Mouse (Mus musculus): ENCODE results near the gene Pole. TPM values are rescaled to one million over a fixed set of nuclear protein-coding genes. Genes with fewer than 3 reads are reported as not detected.
A peak's percentile ranks its signal among the peaks of the same experiment; 100 is the strongest.

Pole gene
- polyA plus RNA-seq, 1 experiment from 2014 or later: 46.1 TPM

DNA sequence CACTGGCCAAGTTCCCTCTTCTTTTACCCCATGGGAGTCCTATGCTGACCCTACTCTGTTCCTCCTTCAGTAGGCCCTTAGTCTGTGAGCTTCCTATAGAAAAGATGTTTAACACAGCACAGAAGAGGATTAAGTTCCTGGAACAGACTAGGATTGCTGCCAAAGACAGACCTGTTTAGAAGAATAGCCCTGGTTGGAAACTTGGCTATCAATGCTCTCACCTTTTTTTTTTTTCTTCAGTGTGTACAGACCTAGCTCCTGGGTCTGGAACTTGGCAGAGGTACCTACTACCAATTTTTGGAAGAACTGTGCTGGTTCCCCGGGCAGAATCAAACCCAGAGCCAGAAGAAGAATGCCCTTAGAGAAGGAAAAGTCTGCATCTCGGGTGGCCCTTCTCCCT lies 9.7 kb upstream of the Pole start:
- ATAC-seq (replicated peaks; ENCODE audit: insufficient number of reproducible peaks, low FRiP score, low TSS enrichment, low read depth): no peak
- Histone ChIP-seq H3K9ac (replicated peaks; ENCODE audit: low read length) (no peak overlapping the region), H3K4me2 (ENCODE audit: low read depth, low read length) (no peak overlapping the region), H3K27ac (replicated peaks; ENCODE audit: low read depth, low read length) (no peak overlapping the region), H3K4me1 (ENCODE audit: control insufficient read depth, insufficient read depth, low read length) (no peaks in the 10 kb centered on the region), H3K9me3 (replicated peaks; ENCODE audit: control insufficient read depth, low read length) (no peaks in the 10 kb centered on the region), H3K36me3 (replicated peaks; ENCODE audit: control insufficient read depth, insufficient read depth, low read depth, low read length) (no peaks in the 10 kb centered on the region), H3K4me3 (ENCODE audit: low read depth, low read length) (no peak overlapping the region), H3K27me3 (ENCODE audit: control insufficient read depth, insufficient read depth, low read length) (no peaks in the 10 kb centered on the region)
- DNase-seq (ENCODE audit: low spot score): no peak
- WGBS: 74% methylated on average over 2 of the region's 2 CpGs

- 100% methylated on average over 1 of the region's 1 CpGs for WGBS
- H3K4me2 ChIP-seq (ENCODE audit: low read depth, low read length): no peak overlapping the region
- H3K27me3 ChIP-seq (ENCODE audit: control insufficient read depth, insufficient read depth, low read length): no peaks in the 10 kb centered on the region
- DNase-seq (ENCODE audit: low spot score) (no peak), ATAC-seq (replicated peaks; ENCODE audit: insufficient number of reproducible peaks, low FRiP score, low TSS enrichment, low read depth) (peak; percentile 56)
- no peaks in the 10 kb centered on the region for H3K9me3 ChIP-seq (replicated peaks; ENCODE audit: control insufficient read depth, low read length)
- H3K27ac ChIP-seq (replicated peaks; ENCODE audit: low read depth, low read length): no peak overlapping the region
- H3K9ac ChIP-seq (replicated peaks; ENCODE audit: low read length): no peak overlapping the region
- no peaks in the 10 kb centered on the region for H3K36me3 ChIP-seq (replicated peaks; ENCODE audit: control insufficient read depth, insufficient read depth, low read depth, low read length)
- H3K4me3 ChIP-seq (ENCODE audit: low read depth, low read length): no peak overlapping the region
- no peaks in the 10 kb centered on the region for H3K4me1 ChIP-seq (ENCODE audit: control insufficient read depth, insufficient read depth, low read length)
These were observed 9.2 kb upstream of the Pole start for GRCm38 (mm10) chr5:110276910-110277309.

- Histone ChIP-seq H3K4me1 (ENCODE audit: control insufficient read depth, insufficient read depth, low read length) (no peaks in the 10 kb centered on the region), H3K4me3 (ENCODE audit: low read depth, low read length) (no peak overlapping the region), H3K36me3 (replicated peaks; ENCODE audit: control insufficient read depth, insufficient read depth, low read depth, low read length) (no peaks in the 10 kb centered on the region), H3K27ac (replicated peaks; ENCODE audit: low read depth, low read length) (no peak overlapping the region), H3K9ac (replicated peaks; ENCODE audit: low read length) (no peak overlapping the region), H3K27me3 (ENCODE audit: control insufficient read depth, insufficient read depth, low read length) (peaks cover 8% of the 10 kb centered on the region; the same call in 1 of the 2 replicates), H3K4me2 (ENCODE audit: low read depth, low read length) (no peak overlapping the region), H3K9me3 (replicated peaks; ENCODE audit: control insufficient read depth, low read length) (no peaks in the 10 kb centered on the region)
- no peak for DNase-seq (ENCODE audit: low spot score)
- ATAC-seq (replicated peaks; ENCODE audit: insufficient number of reproducible peaks, low FRiP score, low TSS enrichment, low read depth): no peak
- WGBS: 83% methylated on average over 2 of the region's 2 CpGs
These were observed 4.1 kb upstream of the Pole start for GRCm38 (mm10) chr5:110281984-110282383.

GRCm38 (mm10) chr5:110284536-110284935 lies 1.6 kb upstream of the Pole start:
- Histone ChIP-seq H3K9ac (replicated peaks; ENCODE audit: low read length) (no peak overlapping the region), H3K27ac (replicated peaks; ENCODE audit: low read depth, low read length) (no peak overlapping the region), H3K4me2 (ENCODE audit: low read depth, low read length) (no peak overlapping the region; the same call in 1 of the 2 replicates), H3K36me3 (replicated peaks; ENCODE audit: control insufficient read depth, insufficient read depth, low read depth, low read length) (no peaks in the 10 kb centered on the region), H3K9me3 (replicated peaks; ENCODE audit: control insufficient read depth, low read length) (no peaks in the 10 kb centered on the region), H3K4me3 (ENCODE audit: low read depth, low read length) (no peak overlapping the region), H3K27me3 (ENCODE audit: control insufficient read depth, insufficient read depth, low read length) (peaks cover 8% of the 10 kb centered on the region; the same call in 1 of the 2 replicates), H3K4me1 (ENCODE audit: control insufficient read depth, insufficient read depth, low read length) (no peaks in the 10 kb centered on the region)
- WGBS: 9% methylated on average over 4 of the region's 4 CpGs
- ATAC-seq (replicated peaks; ENCODE audit: insufficient number of reproducible peaks, low FRiP score, low TSS enrichment, low read depth): no peak
- DNase-seq (ENCODE audit: low spot score): peak; percentile 65

- DNase-seq (ENCODE audit: low spot score) (peak; percentile 5), ATAC-seq (replicated peaks; ENCODE audit: insufficient number of reproducible peaks, low FRiP score, low TSS enrichment, low read depth) (no peak)
- WGBS: 9% methylated on average over 15 of the region's 15 CpGs
- Histone ChIP-seq H3K27ac (replicated peaks; ENCODE audit: low read depth, low read length) (no peak overlapping the region), H3K36me3 (replicated peaks; ENCODE audit: control insufficient read depth, insufficient read depth, low read depth, low read length) (no peaks in the 10 kb centered on the region), H3K4me3 (ENCODE audit: low read depth, low read length) (peak overlapping the region; percentile 66), H3K9ac (replicated peaks; ENCODE audit: low read length) (peak overlapping the region; percentile 18; the same call in 1 of the 2 replicates), H3K27me3 (ENCODE audit: control insufficient read depth, insufficient read depth, low read length) (peaks cover 8% of the 10 kb centered on the region; the same call in 1 of the 2 replicates), H3K4me1 (ENCODE audit: control insufficient read depth, insufficient read depth, low read length) (no peaks in the 10 kb centered on the region), H3K9me3 (replicated peaks; ENCODE audit: control insufficient read depth, low read length) (no peaks in the 10 kb centered on the region), H3K4me2 (ENCODE audit: low read depth, low read length) (peak overlapping the region; percentile 90)
These were observed 950 bp upstream of the Pole start for GRCm38 (mm10) chr5:110285156-110285555.

DNA sequence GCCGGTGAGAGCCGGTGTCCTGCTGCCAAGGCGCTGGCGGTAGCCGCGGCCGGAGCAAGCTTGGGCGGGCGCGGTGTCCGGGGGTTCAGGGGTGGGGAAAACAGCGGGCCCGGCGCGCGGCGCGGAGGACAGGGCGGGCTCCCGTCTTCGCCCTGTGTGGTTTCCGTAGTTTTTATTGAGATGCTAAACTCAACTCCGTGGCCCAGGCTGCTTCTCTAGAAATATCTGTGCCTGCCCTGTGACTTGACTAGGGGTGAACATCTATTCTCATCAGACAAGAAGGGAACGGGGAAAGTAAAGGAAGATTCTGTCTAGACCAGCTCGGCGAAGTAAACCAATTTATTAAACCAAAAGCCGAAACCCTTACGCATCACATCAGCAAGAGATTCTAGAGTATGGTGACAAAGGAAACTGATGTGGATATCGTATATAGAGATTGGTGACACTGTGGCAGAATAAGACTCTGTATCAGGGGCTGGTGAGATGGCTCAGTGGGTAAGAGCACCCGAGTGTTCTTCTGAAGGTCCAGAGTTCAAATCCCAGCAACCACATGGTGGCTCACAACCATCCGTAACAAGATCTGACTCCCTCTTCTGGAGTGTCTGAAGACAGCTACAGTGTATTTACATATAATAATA lies 459 bp downstream of the Pole start:
- ATAC-seq (replicated peaks; ENCODE audit: insufficient number of reproducible peaks, low FRiP score, low TSS enrichment, low read depth) (peak; percentile 72), DNase-seq (ENCODE audit: low spot score) (no peak)
- peak overlapping the region; percentile 85 for H3K9ac ChIP-seq (replicated peaks; ENCODE audit: low read length)
- 3% methylated on average over 30 of the region's 31 CpGs for WGBS
- no peaks in the 10 kb centered on the region for H3K9me3 ChIP-seq (replicated peaks; ENCODE audit: control insufficient read depth, low read length)
- H3K4me3 ChIP-seq (ENCODE audit: low read depth, low read length): peak overlapping the region; percentile 66
- peak overlapping the region; percentile 90 for H3K4me2 ChIP-seq (ENCODE audit: low read depth, low read length)
- no peaks in the 10 kb centered on the region; the same call in 1 of the 2 replicates for H3K36me3 ChIP-seq (replicated peaks; ENCODE audit: control insufficient read depth, insufficient read depth, low read depth, low read length)
- no peaks in the 10 kb centered on the region for H3K4me1 ChIP-seq (ENCODE audit: control insufficient read depth, insufficient read depth, low read length)
- peak overlapping the region; percentile 38; the same call in 1 of the 2 replicates for H3K27ac ChIP-seq (replicated peaks; ENCODE audit: low read depth, low read length)
- H3K27me3 ChIP-seq (ENCODE audit: control insufficient read depth, insufficient read depth, low read length): peaks cover 8% of the 10 kb centered on the region; the same call in 1 of the 2 replicates

DNA sequence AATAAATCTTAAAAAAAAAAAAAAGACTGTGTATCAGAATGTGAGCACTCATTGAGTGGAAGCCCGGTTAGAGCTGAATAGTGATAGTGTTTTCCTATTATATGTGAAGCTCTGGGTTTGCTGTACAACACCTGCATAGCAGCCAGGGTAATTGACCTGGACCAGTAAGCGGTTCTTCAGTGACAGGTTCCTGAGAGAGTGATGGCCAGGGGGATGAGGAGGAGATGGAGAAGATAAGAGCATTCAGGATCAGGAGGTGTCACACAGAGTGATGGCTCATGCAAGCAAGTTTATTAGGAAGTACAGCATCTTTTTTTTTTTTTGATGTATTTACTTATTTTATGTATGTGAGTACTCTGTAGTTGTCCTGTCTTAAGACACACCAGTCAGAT lies 974 bp downstream of the Pole start:
- Histone ChIP-seq H3K36me3 (replicated peaks; ENCODE audit: control insufficient read depth, insufficient read depth, low read depth, low read length) (no peaks in the 10 kb centered on the region; the same call in 1 of the 2 replicates), H3K4me3 (ENCODE audit: low read depth, low read length) (peak overlapping the region; percentile 66), H3K4me1 (ENCODE audit: control insufficient read depth, insufficient read depth, low read length) (no peaks in the 10 kb centered on the region), H3K27ac (replicated peaks; ENCODE audit: low read depth, low read length) (no peak overlapping the region), H3K27me3 (ENCODE audit: control insufficient read depth, insufficient read depth, low read length) (peaks cover 8% of the 10 kb centered on the region; the same call in 1 of the 2 replicates), H3K4me2 (ENCODE audit: low read depth, low read length) (peak overlapping the region; percentile 90), H3K9me3 (replicated peaks; ENCODE audit: control insufficient read depth, low read length) (no peaks in the 10 kb centered on the region), H3K9ac (replicated peaks; ENCODE audit: low read length) (peak overlapping the region; percentile 85)
- no peak for DNase-seq (ENCODE audit: low spot score)
- 71% methylated on average over 2 of the region's 2 CpGs for WGBS
- no peak for ATAC-seq (replicated peaks; ENCODE audit: insufficient number of reproducible peaks, low FRiP score, low TSS enrichment, low read depth)

- no peaks in the 10 kb centered on the region; the same call in 1 of the 2 replicates for H3K36me3 ChIP-seq (replicated peaks; ENCODE audit: control insufficient read depth, insufficient read depth, low read depth, low read length)
- H3K9me3 ChIP-seq (replicated peaks; ENCODE audit: control insufficient read depth, low read length): no peaks in the 10 kb centered on the region
- WGBS: 100% methylated on average over 1 of the region's 1 CpGs
- H3K27me3 ChIP-seq (ENCODE audit: control insufficient read depth, insufficient read depth, low read length): no peaks in the 10 kb centered on the region
- no peak overlapping the region for H3K27ac ChIP-seq (replicated peaks; ENCODE audit: low read depth, low read length)
- no peak overlapping the region for H3K9ac ChIP-seq (replicated peaks; ENCODE audit: low read length)
- no peaks in the 10 kb centered on the region for H3K4me1 ChIP-seq (ENCODE audit: control insufficient read depth, insufficient read depth, low read length)
- no peak overlapping the region for H3K4me2 ChIP-seq (ENCODE audit: low read depth, low read length)
- DNase-seq (ENCODE audit: low spot score) (no peak), ATAC-seq (replicated peaks; ENCODE audit: insufficient number of reproducible peaks, low FRiP score, low TSS enrichment, low read depth) (no peak)
- H3K4me3 ChIP-seq (ENCODE audit: low read depth, low read length): no peak overlapping the region
These were observed 5.5 kb downstream of the Pole start for GRCm38 (mm10) chr5:110291649-110292048.
